Mouse (Mus musculus): ENCODE measurements at regions not wholly inside any gene's neighbourhood (a gene's known extent, or its start where the extent isn't known, plus 50 kb on each side); places are given as distances from the start of the nearest gene placed in this dataset.
A peak's percentile ranks its signal among the peaks of the same experiment; 100 is the strongest.

GRCm38 (mm10) chr6:52439204-52439603 lies 125.9 kb downstream of the Evx1 start:
- no peak for TF ChIP-seq CTCF (conservative IDR thresholded peaks at IDR 0.05)
- DNase-seq (ENCODE audit: low spot score in 2 of 2): no peak
- H3K27ac ChIP-seq: no peak overlapping the region
- no peak overlapping the region for H3K4me3 ChIP-seq

- DNase-seq (ENCODE audit: low spot score in 2 of 2): no peak
- no peak overlapping the region for H3K4me3 ChIP-seq
- H3K27ac ChIP-seq: no peak overlapping the region
- TF ChIP-seq CTCF (conservative IDR thresholded peaks at IDR 0.05): no peak
Observed at GRCm38 (mm10) chr6:52440160-52440559, 126.9 kb downstream of the Evx1 start.

- Histone ChIP-seq H3K4me3 (peak overlapping the region; percentile 40), H3K27ac (no peak overlapping the region)
- TF ChIP-seq CTCF (conservative IDR thresholded peaks at IDR 0.05): no peak
- no peak for DNase-seq (ENCODE audit: low spot score in 2 of 2)
Observed at GRCm38 (mm10) chr6:52443112-52443984, 130.1 kb downstream of the Evx1 start.

GRCm38 (mm10) chr6:52458828-52459227 lies 145.5 kb downstream of the Evx1 start:
- TF ChIP-seq CTCF (conservative IDR thresholded peaks at IDR 0.05): no peak
- Histone ChIP-seq H3K27ac (no peak overlapping the region), H3K4me3 (no peak overlapping the region)
- DNase-seq (ENCODE audit: low spot score in 2 of 2): no peak

- no peak for TF ChIP-seq CTCF (conservative IDR thresholded peaks at IDR 0.05)
- no peak for DNase-seq (ENCODE audit: low spot score in 2 of 2)
- H3K4me3 ChIP-seq: no peak overlapping the region
Observed at GRCm38 (mm10) chr6:52461186-52461585, 147.9 kb downstream of the Evx1 start.

GRCm38 (mm10) chr6:52463369-52463768 lies 150.1 kb downstream of the Evx1 start:
- DNase-seq (ENCODE audit: low spot score in 2 of 2): peak; percentile 13 to 35
- TF ChIP-seq CTCF (conservative IDR thresholded peaks at IDR 0.05): no peak
- Histone ChIP-seq H3K4me3 (no peak overlapping the region), H3K27ac (no peak overlapping the region)

More at GRCm38 (mm10) chr6:52461186-52461585, 147.9 kb downstream of the Evx1 start:
- no peak overlapping the region for H3K27ac ChIP-seq

GRCm38 (mm10) chr6:52464571-52464970 lies 151.3 kb downstream of the Evx1 start:
- DNase-seq (ENCODE audit: low spot score in 2 of 2): no peak
- Histone ChIP-seq H3K4me3 (no peak overlapping the region), H3K27ac (no peak overlapping the region)
- no peak for TF ChIP-seq CTCF (conservative IDR thresholded peaks at IDR 0.05)

GRCm38 (mm10) chr6:52465834-52466525 lies 152.7 kb downstream of the Evx1 start:
- DNase-seq (ENCODE audit: low spot score in 2 of 2): no peak
- no peak for TF ChIP-seq CTCF (conservative IDR thresholded peaks at IDR 0.05)
- no peak overlapping the region for H3K4me3 ChIP-seq

GRCm38 (mm10) chr6:52470831-52471230 lies 157.5 kb downstream of the Evx1 start:
- H3K27ac ChIP-seq: no peak overlapping the region
- TF ChIP-seq CTCF (conservative IDR thresholded peaks at IDR 0.05): no peak
- no peak for DNase-seq (ENCODE audit: low spot score in 2 of 2)
- H3K4me3 ChIP-seq: no peak overlapping the region

More at GRCm38 (mm10) chr6:52465834-52466525, 152.7 kb downstream of the Evx1 start:
- H3K27ac ChIP-seq: no peak overlapping the region

- TF ChIP-seq CTCF (conservative IDR thresholded peaks at IDR 0.05): no peak
- H3K27ac ChIP-seq: no peak overlapping the region
- DNase-seq (ENCODE audit: low spot score in 2 of 2): no peak
- H3K4me3 ChIP-seq: no peak overlapping the region
Observed at GRCm38 (mm10) chr6:52471384-52471957, 158.2 kb downstream of the Evx1 start.

- no peak overlapping the region for H3K4me3 ChIP-seq
- TF ChIP-seq CTCF (conservative IDR thresholded peaks at IDR 0.05): no peak
- H3K27ac ChIP-seq: no peak overlapping the region
- no peak for DNase-seq (ENCODE audit: low spot score in 2 of 2)
Observed at GRCm38 (mm10) chr6:52472008-52472407, 158.7 kb downstream of the Evx1 start.

GRCm38 (mm10) chr6:52473042-52473589 lies 159.8 kb downstream of the Evx1 start:
- no peak for TF ChIP-seq CTCF (conservative IDR thresholded peaks at IDR 0.05)
- DNase-seq (ENCODE audit: low spot score in 2 of 2): no peak
- H3K4me3 ChIP-seq: no peak overlapping the region
- H3K27ac ChIP-seq: no peak overlapping the region

- no peak overlapping the region for H3K4me3 ChIP-seq
- DNase-seq (ENCODE audit: low spot score in 2 of 2): no peak
- H3K27ac ChIP-seq: no peak overlapping the region
- TF ChIP-seq CTCF (conservative IDR thresholded peaks at IDR 0.05): no peak
Observed at GRCm38 (mm10) chr6:52473924-52474323, 160.6 kb downstream of the Evx1 start.
